In the genomic region with DNA sequence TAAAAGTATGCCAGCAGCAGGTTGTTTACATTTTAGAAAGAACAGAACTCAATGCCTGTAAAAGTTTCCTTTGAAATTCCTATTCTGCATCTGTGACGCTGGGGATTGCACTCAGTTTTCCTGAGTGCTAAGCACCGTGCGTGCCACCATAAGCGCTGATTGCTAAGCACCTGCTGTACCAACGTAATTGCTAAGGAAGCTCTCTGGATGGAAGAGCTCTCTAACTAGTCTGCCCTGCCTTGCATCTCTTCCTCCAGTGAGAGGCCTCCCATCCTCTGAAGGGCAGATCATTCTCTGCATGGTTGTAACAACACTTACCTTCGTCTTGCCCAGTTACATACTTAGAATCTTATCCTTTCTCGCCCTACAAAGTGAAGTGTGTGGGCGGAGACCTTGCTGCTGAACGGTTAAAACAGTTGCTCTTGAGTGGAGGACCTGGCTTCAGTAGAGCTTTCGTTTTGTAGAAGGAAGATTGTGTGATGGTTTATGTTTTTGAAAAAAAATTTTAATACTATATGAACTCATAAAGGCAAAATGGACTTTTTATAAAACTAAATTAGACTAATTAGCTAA, we compare ENCODE assay signal across 23 mouse cellular contexts. TPM values are rescaled to one million over a fixed set of nuclear protein-coding genes. Genes with fewer than 3 reads are reported as not detected.
DNase-seq lines count a peak whose midpoint lies in the region; ATAC-seq lines count a peak whose summit lies in the region.
"Had no signal": no experiment of that assay in that cellular context is flagged by ENCODE, and none has a peak within 500 bp of the region (broad histone marks: within the 10 kb centered on the region; RNA-seq: fewer than 3 reads in every experiment).

No protein-coding gene starts in this region.

- WGBS in heart, embryonic 14.5 days: 40% methylated on average over 10 of the region's 10 CpGs
- 59% methylated on average over 10 of the region's 10 CpGs for WGBS in lung, embryonic 15.5 days

- H3K4me1 ChIP-seq in heart, embryonic 14.5 days (ENCODE audit: control insufficient read depth in 2 of 2, insufficient read depth in 2 of 2, low read length in 2 of 2): peaks cover 20 to 24% of the 10 kb centered on the region in 2 experiments
- H3K4me1 ChIP-seq in lung, embryonic 15.5 days: peaks cover 15% of the 10 kb centered on the region
- H3K4me1 ChIP-seq: embryonic facial prominence, embryonic 15.5 days; limb, embryonic 12.5 days; liver, embryonic 13.5 days; midbrain, embryonic 12.5 days; neural tube, embryonic 13.5 days had no signal

- no peak for DNase-seq in heart, postnatal 14 days
- DNase-seq in CD4-positive, CD25-positive, alpha-beta regulatory T cell, adult 2 months (ENCODE audit: low read depth, low spot score): peak; percentile 20
- DNase-seq in right cerebral cortex, postnatal 14 days: no peak
- no peak for DNase-seq in urinary bladder, postnatal 10 days (ENCODE audit: low spot score)
- DNase-seq: adrenal gland, postnatal 10 days; cerebellum, postnatal 14 days; gastrocnemius, adult 2 months; heart, adult 2 months; kidney, postnatal 36 days; layer of hippocampus, adult 9-11 months; liver, embryonic 13.5 days; thymus, postnatal 4 days had no signal

- no peak overlapping the region; a peak in 1 of 4 replicates for H3K4me3 ChIP-seq in heart, embryonic 14.5 days (ENCODE audit: control insufficient read depth in 1 of 2, insufficient read depth in 1 of 2, low read depth in 1 of 2, low read length in 2 of 2)
- H3K4me3 ChIP-seq in lung, embryonic 15.5 days: no peak overlapping the region
- H3K4me3 ChIP-seq: embryonic facial prominence, embryonic 15.5 days; gastrocnemius, adult 2 months; heart, adult 2 months; limb, embryonic 12.5 days; liver, embryonic 13.5 days; midbrain, embryonic 12.5 days; neural tube, embryonic 13.5 days had no signal

- H3K4me2 ChIP-seq in heart, embryonic 14.5 days (ENCODE audit: low read length): peak overlapping the region; percentile 46
- peak overlapping the region; percentile 36 for H3K4me2 ChIP-seq in lung, embryonic 15.5 days
- H3K4me2 ChIP-seq: embryonic facial prominence, embryonic 15.5 days; hindbrain, embryonic 14.5 days; limb, embryonic 12.5 days; liver, embryonic 13.5 days; midbrain, embryonic 12.5 days; neural tube, embryonic 13.5 days had no signal

- no peaks in the 10 kb centered on the region for H3K9me3 ChIP-seq in heart, embryonic 14.5 days (ENCODE audit: control insufficient read depth, low read length)
- H3K9me3 ChIP-seq in lung, embryonic 15.5 days: no peaks in the 10 kb centered on the region
- H3K9me3 ChIP-seq: embryonic facial prominence, embryonic 15.5 days; limb, embryonic 12.5 days; liver, embryonic 13.5 days; midbrain, embryonic 12.5 days; neural tube, embryonic 13.5 days had no signal

- no peaks in the 10 kb centered on the region for H3K36me3 ChIP-seq in heart, embryonic 14.5 days (ENCODE audit: control insufficient read depth, insufficient read depth, low read length)
- 0 out of 2 replicates have a peak, but pooled peaks cover 4% of the 10 kb centered on the region for H3K36me3 ChIP-seq in lung, embryonic 15.5 days
- H3K36me3 ChIP-seq: liver, embryonic 13.5 days had no signal

- peak overlapping the region; percentile 95 to 96 for H3K27ac ChIP-seq in heart, embryonic 14.5 days (replicated peaks in 1 of 2; ENCODE audit: control insufficient read depth in 1 of 2, insufficient read depth in 1 of 2, low read depth in 2 of 2, low read length in 2 of 2)
- peak overlapping the region; percentile 74 for H3K27ac ChIP-seq in lung, embryonic 15.5 days
- H3K27ac ChIP-seq: gastrocnemius, adult 2 months; hindbrain, embryonic 14.5 days; limb, embryonic 12.5 days; liver, embryonic 13.5 days; midbrain, embryonic 12.5 days; neural tube, embryonic 13.5 days had no signal

- peak overlapping the region; percentile 46; the same call in 1 of the 2 replicates for H3K9ac ChIP-seq in heart, embryonic 14.5 days (ENCODE audit: low read length)
- H3K9ac ChIP-seq in lung, embryonic 15.5 days: no peak overlapping the region
- H3K9ac ChIP-seq: embryonic facial prominence, embryonic 15.5 days; hindbrain, embryonic 14.5 days; limb, embryonic 12.5 days; liver, embryonic 13.5 days; midbrain, embryonic 12.5 days; neural tube, embryonic 13.5 days had no signal

- intact Hi-C loops in heart, postnatal 14 days (cut with DNase I): no loop called here

- no peaks in the 10 kb centered on the region for H3K27me3 ChIP-seq in heart, embryonic 14.5 days (ENCODE audit: control insufficient read depth, insufficient read depth, low read length)
- H3K27me3 ChIP-seq in lung, embryonic 15.5 days: no peaks in the 10 kb centered on the region
- H3K27me3 ChIP-seq: embryonic facial prominence, embryonic 15.5 days; limb, embryonic 12.5 days; liver, embryonic 13.5 days; midbrain, embryonic 12.5 days; neural tube, embryonic 13.5 days had no signal

- ATAC-seq in heart, embryonic 14.5 days (ENCODE audit: insufficient number of reproducible peaks, insufficient read depth, low FRiP score, low read depth): no peak; the same call in 1 of the 2 replicates
- ATAC-seq in activated CD4-positive, CD25-positive, alpha-beta regulatory T cell, adult 4 months: peak; percentile 43
- ATAC-seq in lung, embryonic 15.5 days (ENCODE audit: borderline replicate concordance, extremely low read depth, low FRiP score, low TSS enrichment): peak; percentile 33; the same call in 1 of the 2 replicates
- ATAC-seq in granulocyte monocyte progenitor cell, adult 5-6 weeks (replicated peaks; ENCODE audit: poor library complexity, severe bottlenecking): no peak
- ATAC-seq: forebrain, embryonic 16.5 days; intestine, embryonic 16.5 days had no signal

RNA-seq across cellular contexts. Expression of a gene that starts 12.7 kb away (rescaled TPM):
- polyA plus RNA-seq in heart, embryonic 14.5 days (2014; fragmentation: Nextera tagmentation; extraction: Ambion mirVana): 5.8 and 6.3 TPM in 2 replicates
- 1 to 10 TPM; 1.8 TPM for total RNA-seq in heart, postnatal 14 days (2021)
- polyA plus RNA-seq in activated CD4-positive, CD25-positive, alpha-beta regulatory T cell, adult 4 months (2017; shearing (Covaris generic)): 1 to 10 TPM in 1 of 2 experiments, under 1 TPM in 1; 0.75 to 1.1 TPM
- polyA plus RNA-seq in lung, embryonic 15.5 days (2015; fragmentation: Nextera tagmentation; extraction: Ambion mirVana): 8.1 and 8.4 TPM in 2 replicates
- total RNA-seq in granulocyte monocyte progenitor cell, adult 5-6 weeks (2014; fragmentation: Nextera tagmentation): 0.49 and 0.52 TPM in 2 replicates
- 1.9 and 13.8 TPM in 2 replicates for total RNA-seq in granulocyte monocyte progenitor cell, adult 5-6 weeks (2017)

Comparison
In these comparisons a context has a peak if more than half of its experiments do, and no peak if none do; other contexts are left out.
1. ATAC-seq: peak in activated CD4-positive, CD25-positive, alpha-beta regulatory T cell, adult 4 months (single experiment) and lung, embryonic 15.5 days (single experiment); none in heart, embryonic 14.5 days (single experiment) and granulocyte monocyte progenitor cell, adult 5-6 weeks (single experiment).